Mouse (Mus musculus): ENCODE results near the gene Ptprn2.

DNA sequence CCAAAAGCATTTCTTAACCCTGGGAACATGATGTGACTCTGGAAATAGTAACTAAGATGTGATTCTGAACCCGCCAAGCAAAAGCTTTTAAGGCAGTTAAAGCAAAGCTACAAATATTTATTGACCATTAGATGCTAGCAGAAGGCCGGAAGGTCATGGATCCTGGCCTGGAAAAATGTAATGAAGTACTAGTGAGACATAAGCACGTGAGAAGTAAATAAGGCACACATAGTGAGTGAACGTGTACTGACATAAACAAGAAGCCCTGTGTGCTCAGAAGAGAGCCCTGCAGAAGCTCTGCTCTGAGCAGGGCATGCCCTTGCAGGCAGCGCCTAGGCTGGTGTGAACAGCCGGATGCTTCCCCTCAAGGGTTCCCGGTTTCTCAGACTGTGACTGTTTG lies 557.2 kb downstream of the Ptprn2 start:
- TF ChIP-seq POLR2A (IDR thresholded peaks at IDR 0.05; ENCODE audit: borderline replicate concordance, low read depth, low read length) (no peak), CTCF (IDR thresholded peaks at IDR 0.05; ENCODE audit: low read depth, low read length) (no peak)

Measured in bone marrow macrophage, adult 2 months (primary cell).